Mouse (Mus musculus): ENCODE data around the gene Faf1. TPM values are rescaled to one million over a fixed set of nuclear protein-coding genes. Genes with fewer than 3 reads are reported as not detected.

Gene Faf1
- polyA plus RNA-seq (2021; fragmentation: Nextera tagmentation): 4.7 and 15.1 TPM in 2 replicates
- long read RNA-seq, experiment 1, full-length matches to known transcripts: 131 of 170 reads
- long read RNA-seq, experiment 1, partial matches to known transcripts: 5 of 170 reads
- long read RNA-seq, experiment 1, other reads (novel, unspliced or antisense): 34 of 170 reads
- long read RNA-seq, experiment 2, full-length matches to known transcripts: 2 of 12 reads
- long read RNA-seq, experiment 2, partial matches to known transcripts: 5 of 12 reads
- long read RNA-seq, experiment 2, other reads (novel, unspliced or antisense): 5 of 12 reads

GRCm38 (mm10) chr4:109676218-109677215, at the start of gene Faf1:
Gene Faf1 (plus strand): TSS chr4:109676588.

GRCm38 (mm10) chr4:109666461-109667269, 9.7 kb upstream of the Faf1 start, which contains the start of gene Cdkn2c:
Gene Cdkn2c (minus strand): TSS chr4:109667189.

GRCm38 (mm10) chr4:109977148-109978067, 301.0 kb downstream of the Faf1 start, which contains the start of gene Dmrta2:
Gene Dmrta2 (plus strand): TSS chr4:109978053.

Other genes starting within 250 kb of the Faf1 start
- 20.2 and 126 TPM in 2 replicates for gene Rnf11, start 191.9 kb upstream of the Faf1 start, polyA plus RNA-seq (2021; fragmentation: Nextera tagmentation)
- not detected in 2 replicates for gene 4930522H14Rik, start 145.3 kb upstream of the Faf1 start, polyA plus RNA-seq (2021; fragmentation: Nextera tagmentation)
- 5.8 and 5.9 TPM in 2 replicates for gene Cdkn2c, start 9.4 kb upstream of the Faf1 start, polyA plus RNA-seq (2021; fragmentation: Nextera tagmentation)